Mouse (Mus musculus) left cerebral cortex, adult 2 months (tissue): ENCODE measurements around the gene Kif26a. TPM values are rescaled to one million over a fixed set of nuclear protein-coding genes. Genes with fewer than 3 reads are reported as not detected.
A peak's percentile ranks its signal among the peaks of the same experiment; 100 is the strongest.

ENCODE experiments used
- DNase-seq, 2 experiments: peaks; one replicate each; pipeline ENCODE4 v3.0.0; 2021 to 2022; ENCODE audit warnings: low spot score in 2 of 2, mixed read lengths in 1 of 2; ENCODE audit errors: extremely low spot score in 1 of 2
- H3K27ac ChIP-seq: fragments of 200-600 bp; 2 replicates; pipeline ENCODE4 v1.8.1; 2022
- H3K4me3 ChIP-seq: fragments of 200-600 bp; 2 replicates; pipeline ENCODE4 v1.8.1; 2022
- CTCF ChIP-seq: fragments of 200-600 bp; IDR thresholded peaks from 2 replicates; pipeline ENCODE4 v1.8.1; 2022; ENCODE audit warnings: antibody characterized with exemption, mild to moderate bottlenecking, moderate library complexity
- intact Hi-C: fragments of 180-260 bp; cut with DNase I; formaldehyde crosslinking; loops from one replicate; pipeline ENCODE4 v1.15.1; 2025
- long read RNA-seq, 2 experiments: library from polyadenylated mRNA; stranded (forward); transcript quantifications; one replicate each; pipeline ENCODE4 v2.0.0; 2021; ENCODE audit warnings: borderline mapping rate in 2 of 2
- total RNA-seq, 2 experiments: library from RNA; stranded (reverse); gene quantifications; 2 replicates each; pipeline ENCODE4 v1.2.3; 2021

The Kif26a gene
- 1 to 10 TPM; 4.9 to 5.2 TPM for total RNA-seq
- long read RNA-seq, experiment 1: 0 reads
- long read RNA-seq, experiment 2: 0 reads

DNA sequence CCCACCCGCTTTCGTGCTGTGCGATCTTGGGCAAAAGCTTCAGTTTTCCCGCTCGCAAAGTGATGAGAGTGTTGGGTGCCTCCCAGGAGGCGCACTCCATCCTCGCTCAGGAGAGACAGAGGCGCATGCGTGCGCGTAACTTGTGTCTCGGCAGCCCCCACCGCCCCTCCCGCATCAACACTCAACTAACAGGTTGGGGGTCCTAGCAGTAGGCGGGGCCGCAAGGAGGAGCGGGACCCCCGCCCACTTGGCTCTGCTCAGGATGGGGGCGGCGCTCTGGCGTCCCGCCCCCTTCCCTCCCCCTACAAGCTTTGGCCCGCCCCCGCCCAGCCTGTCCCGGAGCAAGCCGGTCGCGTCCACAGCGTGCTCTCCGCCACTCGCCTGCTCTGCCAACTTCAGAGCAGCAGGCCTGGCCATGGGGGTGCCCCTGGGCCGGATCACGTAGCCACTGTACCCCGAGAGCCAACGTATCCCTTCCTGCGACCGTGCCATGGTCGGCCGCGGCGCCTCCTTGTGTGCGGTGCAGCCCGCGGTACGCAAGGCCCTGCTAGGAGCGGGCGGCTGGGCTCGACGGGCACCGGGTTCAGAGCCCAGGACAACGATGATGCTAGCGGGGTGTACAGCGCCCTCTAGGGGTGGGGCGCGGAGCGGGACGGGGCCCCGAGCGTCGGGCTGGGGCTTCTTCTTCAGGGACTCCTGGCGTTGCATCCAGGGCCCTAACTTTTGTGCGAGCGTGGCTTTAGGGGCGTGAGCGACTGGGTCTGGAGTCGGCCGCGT lies at the start of gene Kif26a:
Gene Kif26a, plus strand, starts transcription at position 334 of the 777 bp plus-strand sequence.
- peak; percentile 82 for TF ChIP-seq CTCF
- Histone ChIP-seq H3K27ac (peak within 1 kb of the TSS; percentile 62), H3K4me3 (peak within 1 kb of the TSS; percentile 54)
- peak; percentile 47 to 50 for DNase-seq
- intact Hi-C loops: loop anchor here (1.0 to 2.0 kb wide), 3 partner anchors 305 to 397 kb away; no protein-coding TSS in a partner anchor

DNA sequence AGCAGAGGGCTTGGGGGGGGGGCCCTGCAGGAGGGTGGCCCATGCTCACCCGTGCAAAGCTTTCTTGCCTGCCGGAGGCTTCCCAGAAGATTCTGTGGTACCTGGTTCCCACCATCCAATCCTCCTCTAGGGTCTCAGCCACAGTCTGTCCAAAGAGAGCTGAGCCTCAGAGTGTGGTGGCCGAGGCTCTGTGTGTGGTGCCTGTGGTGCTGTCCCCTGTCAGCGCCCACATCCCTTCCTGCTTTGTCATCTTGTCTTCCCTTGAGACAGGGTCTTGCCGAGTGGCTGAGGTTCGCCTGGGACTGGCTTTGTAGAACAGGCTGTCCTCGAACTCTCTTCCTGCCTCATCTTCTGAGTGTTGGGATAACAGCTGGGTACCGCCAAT lies 49.3 kb upstream of the Kif26a start:
- intact Hi-C loops: loop anchor here (10.0 kb wide), 1 partner anchor 342 kb away; the partner anchor contains the start of gene Klc1

DNA sequence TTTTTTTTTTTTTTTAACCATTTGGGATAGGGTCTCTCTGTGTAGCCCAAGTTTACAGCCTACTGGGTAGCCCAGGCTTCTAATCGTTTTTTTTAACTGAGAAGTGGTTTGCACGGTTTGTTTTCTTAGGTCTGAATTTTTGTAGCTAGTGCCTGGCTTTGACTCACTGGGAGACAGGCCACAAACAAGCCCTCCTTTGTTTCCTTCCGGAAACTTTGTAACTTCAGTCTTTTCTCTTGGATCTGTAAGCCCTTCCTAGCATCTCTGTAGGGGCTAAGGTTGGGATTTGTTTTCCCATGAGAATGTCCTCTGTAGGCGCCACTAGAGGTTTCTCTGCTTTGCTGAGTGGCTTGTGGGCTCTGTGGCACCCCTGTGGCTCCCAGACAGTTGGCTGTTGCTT lies 45.9 kb upstream of the Kif26a start:
- no peak for DNase-seq
- intact Hi-C loops: no loop called here
- no peak overlapping the region for H3K27ac ChIP-seq
- H3K4me3 ChIP-seq: no peak overlapping the region
- TF ChIP-seq CTCF: no peak

More for the DNA sequence above, 49.3 kb upstream of the Kif26a start:
- no peak overlapping the region for H3K4me3 ChIP-seq
- no peak; the same call in 1 of the 2 replicates for TF ChIP-seq CTCF
- H3K27ac ChIP-seq: no peak overlapping the region
- DNase-seq: no peak

DNA sequence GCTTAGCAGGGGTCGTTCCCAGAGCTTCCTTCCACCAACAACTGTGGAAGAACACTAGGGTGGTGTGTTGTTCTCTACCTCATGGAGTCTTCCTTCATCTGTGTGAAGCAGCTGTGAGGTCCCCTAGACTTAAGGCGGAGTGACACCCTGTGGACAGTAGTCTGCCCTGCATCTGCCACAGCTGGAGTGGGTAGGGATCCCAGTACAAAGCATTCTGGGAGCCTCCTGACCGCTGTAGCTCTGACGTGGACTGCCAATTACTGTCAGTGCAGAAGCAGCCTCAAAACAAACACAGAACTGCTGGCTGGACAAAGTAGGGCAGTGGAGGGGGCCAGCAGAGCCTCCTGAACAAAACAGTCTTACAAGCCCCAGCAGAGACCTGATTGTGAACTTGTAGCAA lies 45.0 kb upstream of the Kif26a start:
- Histone ChIP-seq H3K27ac (no peak overlapping the region; the same call in 1 of the 2 replicates), H3K4me3 (no peak overlapping the region)
- TF ChIP-seq CTCF: peak; percentile 3; the same call in 1 of the 2 replicates
- no peak for DNase-seq
- intact Hi-C loops: no loop called here

DNA sequence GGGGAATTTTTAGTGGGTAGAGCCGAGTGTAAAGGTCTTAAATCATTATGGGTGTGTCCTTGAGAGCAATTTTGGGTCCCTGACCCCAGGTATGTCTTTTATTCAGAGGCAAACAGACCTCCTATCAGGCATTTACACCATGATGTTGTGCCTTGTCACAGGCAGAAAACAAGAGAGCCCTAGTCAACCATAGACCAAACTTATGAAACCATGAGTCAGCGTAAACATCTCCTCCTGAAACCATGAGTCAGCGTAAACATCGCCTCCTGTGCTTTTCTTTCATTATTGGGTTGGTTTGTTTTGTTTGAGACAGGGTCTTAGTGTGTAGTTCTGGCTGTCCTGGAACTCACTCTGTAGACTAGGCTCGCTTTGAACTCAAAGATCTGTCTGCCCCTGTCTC lies 42.8 kb upstream of the Kif26a start:
- no peak overlapping the region for H3K4me3 ChIP-seq
- intact Hi-C loops: no loop called here
- TF ChIP-seq CTCF: no peak
- DNase-seq: no peak
- H3K27ac ChIP-seq: no peak overlapping the region

DNA sequence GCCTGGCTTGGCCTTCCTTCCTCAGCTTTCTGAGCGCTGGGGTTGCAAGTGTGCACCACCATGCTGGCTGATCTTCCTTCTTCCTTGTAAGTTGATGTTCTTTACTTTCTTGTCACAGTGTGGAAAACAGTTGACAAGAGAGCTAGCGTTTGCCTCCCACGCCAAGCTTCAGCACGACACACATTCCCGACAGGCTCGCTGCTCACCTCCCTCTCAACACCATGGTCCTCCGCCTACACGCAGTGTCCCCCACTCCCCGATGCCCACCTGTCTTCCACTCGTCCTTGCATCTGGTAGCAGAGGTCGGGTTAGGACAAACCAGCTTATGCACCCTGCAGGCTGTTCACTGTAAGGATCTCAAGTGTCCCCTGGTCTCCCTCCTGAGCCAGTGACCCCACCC lies 41.1 kb upstream of the Kif26a start:
- no peak for TF ChIP-seq CTCF
- Histone ChIP-seq H3K27ac (no peak overlapping the region), H3K4me3 (no peak overlapping the region)
- no peak for DNase-seq
- intact Hi-C loops: no loop called here

DNA sequence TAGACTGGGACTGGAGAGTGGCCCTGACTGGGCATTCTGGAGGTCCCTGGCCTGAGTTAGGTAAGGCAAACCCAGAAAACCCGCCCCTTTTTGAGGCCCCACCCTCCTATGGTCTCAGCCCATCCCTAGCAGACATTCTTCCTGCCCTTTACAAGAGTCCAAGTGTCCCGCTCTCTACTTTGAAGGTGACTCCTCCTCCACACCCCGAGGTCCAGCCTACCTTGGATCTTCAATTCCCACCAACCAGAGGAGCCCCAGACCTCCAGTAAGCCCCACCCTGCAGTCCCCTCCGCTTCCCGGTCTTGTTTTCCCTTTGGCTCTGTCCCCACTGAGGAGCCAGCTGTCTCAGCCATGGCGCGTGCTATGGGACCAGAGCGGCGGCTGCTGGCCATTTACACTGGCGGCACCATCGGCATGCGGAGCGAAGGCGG lies 39.5 kb upstream of the Kif26a start, which contains the start of gene Aspg:
Gene Aspg, plus strand, starts transcription at position 139 of the 431 bp plus-strand sequence.
- Histone ChIP-seq H3K27ac (no peak within 1 kb of the TSS), H3K4me3 (no peak within 1 kb of the TSS)
- intact Hi-C loops: no loop called here
- no peak for TF ChIP-seq CTCF
- no peak for DNase-seq

DNA sequence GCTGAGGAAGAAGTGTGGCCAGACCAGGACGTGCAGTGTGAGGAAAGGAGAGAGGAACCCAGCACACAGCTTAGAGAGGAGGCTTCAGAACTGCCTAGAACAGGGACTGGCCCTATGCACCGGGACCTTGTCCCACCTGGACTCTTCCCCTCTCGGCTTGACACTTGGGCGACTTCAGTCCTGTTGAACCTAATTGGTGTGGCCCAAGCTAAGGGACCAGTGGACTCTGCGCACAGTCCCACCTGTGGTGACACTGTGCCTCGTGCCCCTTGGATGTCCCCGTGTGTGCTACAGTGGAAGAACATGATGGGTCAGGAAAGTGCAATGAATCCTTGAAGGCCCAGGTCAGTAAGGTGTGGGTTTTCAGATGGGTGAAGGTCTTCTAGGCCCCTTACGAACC lies 38.3 kb upstream of the Kif26a start:
- no peak for TF ChIP-seq CTCF
- DNase-seq: no peak
- Histone ChIP-seq H3K4me3 (no peak overlapping the region), H3K27ac (no peak overlapping the region)
- intact Hi-C loops: no loop called here

DNA sequence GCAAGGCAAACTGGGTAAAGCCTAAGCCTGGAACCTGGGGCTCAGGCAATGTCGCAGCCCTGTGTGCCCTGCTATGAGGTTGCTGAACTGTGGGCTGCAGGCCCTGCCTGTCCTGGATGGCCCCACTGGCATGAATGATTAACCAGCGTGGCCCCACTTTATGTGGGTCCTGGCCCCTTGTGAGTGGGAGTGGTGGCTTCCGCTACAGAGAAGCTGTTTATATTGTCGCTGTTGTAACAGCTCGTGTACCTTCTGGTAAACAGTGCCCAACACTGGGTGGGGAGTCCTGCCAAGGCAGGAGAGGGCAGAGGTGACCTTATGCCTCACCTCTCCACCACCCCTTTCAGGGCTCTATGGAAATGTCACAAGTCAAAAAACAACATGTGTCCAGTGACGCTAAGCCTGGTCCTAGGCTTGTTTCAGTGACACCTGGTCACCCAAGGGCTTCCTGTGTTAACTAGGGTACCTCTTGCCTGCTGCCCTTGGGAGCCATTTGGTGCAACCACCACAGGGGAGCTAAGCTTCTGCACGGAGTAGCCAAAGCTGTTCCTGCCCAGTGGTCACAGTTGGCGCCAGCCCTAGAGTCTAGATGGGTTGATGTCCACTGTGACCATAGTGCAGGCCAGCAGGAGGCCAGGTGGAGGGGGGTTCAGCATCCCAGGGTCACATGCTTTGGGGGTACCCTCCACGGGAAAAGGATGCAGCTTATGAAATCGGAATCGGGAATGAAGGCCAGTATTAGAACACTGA lies 37.1 kb upstream of the Kif26a start:
- Histone ChIP-seq H3K4me3 (no peak overlapping the region), H3K27ac (no peak overlapping the region)
- TF ChIP-seq CTCF: no peak
- DNase-seq: no peak
- intact Hi-C loops: no loop called here

DNA sequence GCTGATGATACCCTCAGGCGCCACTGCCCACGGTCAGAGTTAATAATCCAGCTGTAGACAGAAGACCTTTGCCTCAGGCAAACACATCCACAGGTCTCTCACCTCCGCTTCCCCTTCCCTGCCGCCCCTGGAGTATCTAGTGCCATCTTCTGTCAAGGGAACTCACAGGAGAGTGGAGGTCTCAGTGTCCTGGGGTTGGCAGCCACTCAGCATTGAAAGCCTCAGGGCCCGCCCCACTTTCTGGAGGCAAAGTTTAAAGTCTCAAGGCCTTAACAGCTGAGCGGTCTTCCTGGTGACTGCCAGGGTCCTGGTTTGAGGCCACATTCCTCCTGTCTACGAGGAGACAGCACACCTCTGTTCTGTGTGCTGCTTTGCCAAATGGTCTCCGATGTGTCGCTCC lies 36.3 kb upstream of the Kif26a start:
- H3K27ac ChIP-seq: no peak overlapping the region
- no peak overlapping the region for H3K4me3 ChIP-seq
- intact Hi-C loops: no loop called here
- DNase-seq: no peak
- TF ChIP-seq CTCF: no peak

DNA sequence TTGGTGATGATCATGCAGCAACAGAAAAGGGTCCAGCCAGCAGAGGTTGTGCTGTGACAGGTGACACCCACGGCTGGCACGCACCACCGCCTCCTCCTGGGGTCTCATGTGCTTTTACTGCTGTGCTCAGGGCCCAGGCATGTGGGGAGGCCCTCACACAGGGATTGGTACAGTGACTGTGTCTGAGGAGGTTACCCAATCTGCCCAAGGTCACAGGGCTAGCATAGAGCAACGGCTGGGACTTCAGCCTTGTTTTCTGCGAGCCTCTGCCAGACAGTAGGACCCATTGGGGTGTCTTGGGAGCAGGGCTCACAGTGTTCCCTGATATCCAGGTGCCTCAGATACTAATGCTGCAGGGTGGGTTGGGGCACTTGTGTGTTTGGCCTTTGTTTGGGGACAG lies 34.7 kb upstream of the Kif26a start:
- TF ChIP-seq CTCF: no peak
- intact Hi-C loops: no loop called here
- no peak overlapping the region for H3K4me3 ChIP-seq
- DNase-seq: no peak
- H3K27ac ChIP-seq: no peak overlapping the region

DNA sequence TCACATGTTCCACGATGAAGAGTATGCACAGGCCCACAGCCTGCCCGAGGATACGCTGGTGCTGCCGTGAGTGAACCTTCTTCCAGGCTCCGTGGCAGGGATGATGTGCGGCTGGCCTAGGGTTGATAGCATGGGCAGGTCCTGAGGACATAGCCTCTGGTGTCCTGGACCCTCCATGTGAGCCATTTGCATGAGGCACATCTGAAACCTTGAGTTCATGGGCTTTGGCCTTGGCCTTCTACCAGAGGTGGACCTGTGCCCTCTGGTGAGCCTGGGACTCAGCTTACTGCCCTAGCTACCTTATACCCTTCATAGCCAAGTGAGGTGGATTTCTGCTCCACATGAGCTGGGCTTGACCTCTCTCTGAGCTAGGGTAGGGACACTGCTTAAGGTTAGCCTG lies 33.8 kb upstream of the Kif26a start:
- intact Hi-C loops: no loop called here
- DNase-seq: no peak
- no peak overlapping the region for H3K4me3 ChIP-seq
- no peak for TF ChIP-seq CTCF
- H3K27ac ChIP-seq: no peak overlapping the region
